Mouse (Mus musculus): ENCODE measurements around the gene Rps16. TPM values are rescaled to one million over a fixed set of nuclear protein-coding genes. Genes with fewer than 3 reads are reported as not detected.
A peak's percentile ranks its signal among the peaks of the same experiment; 100 is the strongest.

Rps16 gene
- total RNA-seq, 2 experiments from 2014 or later: 132 to 892 TPM

DNA sequence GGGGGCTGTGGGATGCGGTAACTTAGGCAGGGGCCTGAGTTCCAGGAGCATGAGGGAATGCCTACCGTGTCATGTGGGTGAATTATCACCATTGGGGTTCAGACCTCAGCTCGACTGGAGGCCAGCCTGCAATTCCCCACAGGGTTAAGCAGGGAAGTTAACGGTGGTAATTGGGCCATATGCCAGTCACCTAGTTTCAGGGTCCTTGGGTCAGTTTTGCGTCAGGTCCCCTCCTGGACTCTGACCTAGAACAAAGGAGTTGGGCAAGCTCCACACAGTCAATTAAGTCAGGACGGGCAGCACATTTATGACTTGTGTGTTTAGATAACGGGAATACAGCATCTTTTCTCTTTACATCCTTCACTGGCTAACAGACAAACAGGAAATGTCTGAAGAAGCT, 9.1 kb upstream of the Rps16 start:
- no peak for ATAC-seq (replicated peaks; ENCODE audit: low FRiP score, poor library complexity, severe bottlenecking)

GRCm38 (mm10) chr7:28344637-28345036, 5.8 kb upstream of the Rps16 start:
- peak; percentile 83 for ATAC-seq (replicated peaks; ENCODE audit: low FRiP score, poor library complexity, severe bottlenecking)

DNA sequence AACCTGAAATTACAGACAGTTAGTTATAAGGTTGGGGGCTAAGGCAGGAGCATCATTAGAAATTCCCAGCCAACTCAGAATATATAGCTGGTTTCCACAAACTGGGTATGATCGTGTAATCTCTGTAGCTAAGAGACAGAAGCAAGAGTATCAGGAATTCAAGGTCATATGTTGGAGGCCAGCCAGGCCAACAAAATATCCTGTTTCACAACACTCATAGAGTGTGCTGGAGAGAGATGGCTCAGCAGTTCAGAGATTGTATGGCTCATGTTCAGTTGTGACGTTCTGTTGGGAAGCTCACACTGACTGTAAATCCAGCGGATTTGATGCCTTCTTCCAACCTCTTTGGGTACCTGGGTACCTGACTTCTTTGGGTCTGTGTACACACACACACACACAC, 2.7 kb upstream of the Rps16 start:
- ATAC-seq (replicated peaks; ENCODE audit: low FRiP score, poor library complexity, severe bottlenecking): no peak

DNA sequence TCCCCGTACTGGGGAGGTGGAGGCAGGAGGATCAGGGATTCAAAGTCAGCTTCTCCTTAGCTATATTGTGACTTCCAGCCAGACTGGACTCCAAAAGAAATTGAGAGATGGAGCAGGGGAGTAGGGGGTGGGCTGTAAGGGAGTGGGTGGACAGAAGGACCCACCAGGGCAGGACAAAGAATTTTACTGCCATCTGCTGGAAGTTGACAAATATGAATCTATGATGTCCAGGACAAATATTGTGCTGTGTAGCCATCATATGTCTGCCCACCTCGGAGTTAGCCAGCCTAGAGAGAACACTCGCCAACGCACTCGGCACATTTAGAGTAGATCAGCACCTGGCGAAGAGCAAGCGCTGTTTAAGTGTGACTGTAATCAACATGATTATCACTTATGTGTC, 1.9 kb upstream of the Rps16 start:
- ATAC-seq (replicated peaks; ENCODE audit: low FRiP score, poor library complexity, severe bottlenecking): no peak

DNA sequence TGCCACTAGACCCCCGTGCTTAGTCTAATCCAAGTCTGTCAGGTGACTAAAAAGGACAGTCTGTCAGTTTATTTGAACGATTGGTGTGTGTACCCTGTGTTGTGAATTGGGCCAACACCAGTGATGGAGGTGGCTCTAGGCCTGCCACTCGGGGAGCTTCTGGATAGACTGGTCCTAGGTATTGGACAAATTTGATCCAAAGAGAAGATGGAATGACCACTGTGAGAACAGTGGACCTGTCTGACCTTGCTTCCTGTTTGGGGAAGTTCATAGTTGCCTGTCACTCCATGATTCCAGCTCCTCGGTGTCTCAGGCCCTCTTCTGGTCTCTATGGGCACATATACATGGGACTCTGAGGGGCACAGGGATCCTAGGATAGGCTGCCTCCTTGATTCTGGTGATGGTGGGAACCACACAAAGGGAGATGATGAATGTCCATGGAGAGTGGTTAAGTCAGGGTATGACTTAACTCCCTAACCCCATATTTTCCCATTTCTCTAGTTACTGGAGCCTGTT, 1.3 kb downstream of the Rps16 start:
- no peak for ATAC-seq (replicated peaks; ENCODE audit: low FRiP score, poor library complexity, severe bottlenecking)

DNA sequence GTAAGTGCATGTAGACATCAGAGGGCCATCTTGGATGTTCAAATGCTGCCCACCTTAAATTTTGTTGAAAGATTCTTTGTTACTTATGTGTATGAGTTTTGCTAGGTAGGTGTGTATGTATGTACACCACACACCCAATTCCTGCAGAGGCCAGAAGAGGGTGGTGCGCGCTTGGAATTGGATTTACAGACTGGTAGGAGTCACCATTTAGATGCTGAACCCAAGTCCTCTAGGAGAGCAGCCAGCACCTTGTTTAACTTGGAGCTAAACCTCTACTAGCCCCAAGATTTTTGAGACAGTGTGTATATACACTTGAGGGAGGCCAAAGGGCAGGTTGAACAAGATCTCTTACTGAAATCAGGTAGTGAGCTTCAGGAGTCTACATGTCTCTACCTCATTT, 2.8 kb downstream of the Rps16 start:
- ATAC-seq (replicated peaks; ENCODE audit: low FRiP score, poor library complexity, severe bottlenecking): no peak

DNA sequence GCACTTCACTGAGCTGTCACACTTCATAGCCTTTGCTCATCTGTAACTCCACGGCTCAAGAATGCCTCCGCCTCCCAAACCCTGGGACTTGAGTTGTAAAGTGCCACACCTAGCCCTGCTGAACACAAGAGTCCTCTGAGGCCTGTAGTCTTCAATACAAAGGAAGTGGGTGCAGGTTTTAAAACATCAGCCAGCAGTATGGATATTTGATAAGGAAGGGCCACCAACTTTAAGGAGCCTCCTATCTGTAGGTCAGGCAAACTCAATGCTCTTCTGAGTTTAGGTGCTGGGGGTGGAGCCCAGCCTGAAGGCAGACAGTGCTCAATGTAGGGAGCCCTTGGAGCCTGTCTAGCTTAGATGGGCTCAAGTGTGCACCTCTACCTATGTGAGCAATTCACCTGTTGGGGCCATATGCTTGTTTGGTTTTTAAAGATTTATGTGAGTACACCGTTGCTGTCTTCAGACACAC, 3.7 kb downstream of the Rps16 start:
- ATAC-seq (replicated peaks; ENCODE audit: low FRiP score, poor library complexity, severe bottlenecking): no peak

- ATAC-seq (replicated peaks; ENCODE audit: low FRiP score, poor library complexity, severe bottlenecking): no peak
These were observed 4.1 kb downstream of the Rps16 start for GRCm38 (mm10) chr7:28354596-28354995.

- ATAC-seq (replicated peaks; ENCODE audit: low FRiP score, poor library complexity, severe bottlenecking): no peak
These were observed 4.8 kb downstream of the Rps16 start for GRCm38 (mm10) chr7:28355221-28355620.

DNA sequence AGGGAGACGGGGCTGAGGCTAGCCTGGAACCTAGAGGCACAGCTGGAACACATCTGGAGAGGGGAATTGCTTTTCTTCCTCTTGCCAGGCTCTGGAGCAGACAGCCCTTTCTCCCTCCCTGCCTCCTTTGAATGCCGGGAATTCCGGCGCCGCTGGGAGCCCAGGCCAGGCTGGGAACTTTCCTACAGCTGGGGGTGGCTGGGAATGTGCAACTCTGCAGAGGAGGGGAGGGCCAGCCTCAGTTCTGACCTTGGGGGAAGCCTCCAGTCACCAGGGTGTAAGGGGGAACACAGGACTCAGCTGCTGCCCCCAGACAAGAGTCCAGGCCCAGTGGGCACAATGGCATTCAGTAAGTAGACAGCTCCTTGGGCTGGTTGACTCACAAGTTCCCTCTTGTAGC, 6.5 kb downstream of the Rps16 start:
- no peak for ATAC-seq (replicated peaks; ENCODE audit: low FRiP score, poor library complexity, severe bottlenecking)

DNA sequence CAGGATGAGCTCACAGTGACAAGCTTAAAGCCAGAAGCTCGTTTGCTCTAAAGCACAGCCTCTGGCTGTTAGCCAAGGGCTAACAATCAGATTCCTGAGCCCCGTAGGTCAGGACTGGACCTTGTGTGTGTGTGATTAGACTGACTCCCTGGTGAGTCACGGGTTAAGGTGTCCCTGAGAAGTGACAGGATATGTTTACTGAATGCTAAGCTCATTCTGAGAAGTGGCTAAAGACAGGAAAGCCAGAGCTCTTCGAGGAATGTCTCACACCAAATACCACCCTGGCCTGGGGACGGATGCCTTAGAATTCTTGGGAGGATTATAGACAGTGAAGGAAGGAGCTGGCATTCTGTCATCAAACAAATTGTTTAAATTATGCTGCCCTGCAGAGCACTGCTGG, 7.5 kb downstream of the Rps16 start:
- no peak for ATAC-seq (replicated peaks; ENCODE audit: low FRiP score, poor library complexity, severe bottlenecking)

DNA sequence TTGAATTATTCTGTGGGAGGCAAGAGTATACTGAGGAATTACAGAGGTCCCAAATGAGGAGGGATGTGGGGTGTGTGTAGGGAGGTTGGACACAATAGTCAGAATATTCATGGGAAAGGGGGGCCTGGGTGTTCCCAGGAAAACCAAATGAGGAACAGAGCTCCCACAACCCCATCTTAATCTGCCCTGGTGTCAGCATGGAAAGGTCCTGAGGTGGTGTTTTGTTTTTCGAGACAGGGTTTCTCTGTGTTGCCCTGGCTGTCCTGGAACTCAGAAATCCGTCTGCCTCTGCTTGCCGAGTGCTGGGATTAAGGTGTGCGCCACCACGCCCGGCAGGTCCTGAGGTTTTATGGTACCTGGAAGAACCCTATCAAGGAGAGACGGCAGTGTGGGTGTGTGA, 8.0 kb downstream of the Rps16 start:
- no peak for ATAC-seq (replicated peaks; ENCODE audit: low FRiP score, poor library complexity, severe bottlenecking)

- no peak for ATAC-seq (replicated peaks; ENCODE audit: low FRiP score, poor library complexity, severe bottlenecking)
These were observed 9.4 kb downstream of the Rps16 start for GRCm38 (mm10) chr7:28359854-28360253.

- ATAC-seq (replicated peaks; ENCODE audit: low FRiP score, poor library complexity, severe bottlenecking): no peak
These were observed 9.8 kb downstream of the Rps16 start for GRCm38 (mm10) chr7:28360291-28360690.

- no peak for ATAC-seq (replicated peaks; ENCODE audit: low FRiP score, poor library complexity, severe bottlenecking)
These were observed 11.3 kb downstream of the Rps16 start for GRCm38 (mm10) chr7:28361647-28362341.

DNA sequence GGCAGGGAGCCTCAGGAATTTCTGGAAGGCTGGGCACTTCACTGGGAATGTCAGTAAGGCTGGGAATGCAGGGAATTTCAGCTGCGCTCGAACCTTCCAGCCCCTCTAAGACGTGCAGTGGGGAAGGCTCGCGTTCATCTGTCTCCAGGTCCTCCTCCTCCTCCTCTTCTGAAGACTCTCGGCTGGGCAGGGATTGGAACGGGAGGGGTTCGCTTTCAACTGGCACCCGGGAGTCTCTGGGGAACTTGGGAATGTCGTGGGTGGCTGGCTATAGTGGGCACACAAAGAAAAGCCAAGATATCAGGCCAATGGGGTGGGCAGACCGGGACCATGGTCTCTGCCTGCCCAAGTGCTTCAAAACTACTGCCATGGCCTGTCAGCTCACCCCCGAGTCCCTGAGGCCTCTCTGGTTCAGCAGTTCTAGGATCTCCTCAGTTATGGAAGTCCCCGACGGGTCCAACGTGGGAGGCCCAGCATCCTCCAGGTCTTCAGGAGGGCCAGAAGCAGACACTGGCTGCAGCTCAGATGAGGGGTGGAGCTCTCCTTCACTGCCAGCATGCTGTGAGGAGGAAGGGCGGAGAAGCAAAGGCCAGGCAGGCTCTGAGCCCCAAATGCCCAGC, 12.1 kb downstream of the Rps16 start:
- ATAC-seq (replicated peaks; ENCODE audit: low FRiP score, poor library complexity, severe bottlenecking): no peak

DNA sequence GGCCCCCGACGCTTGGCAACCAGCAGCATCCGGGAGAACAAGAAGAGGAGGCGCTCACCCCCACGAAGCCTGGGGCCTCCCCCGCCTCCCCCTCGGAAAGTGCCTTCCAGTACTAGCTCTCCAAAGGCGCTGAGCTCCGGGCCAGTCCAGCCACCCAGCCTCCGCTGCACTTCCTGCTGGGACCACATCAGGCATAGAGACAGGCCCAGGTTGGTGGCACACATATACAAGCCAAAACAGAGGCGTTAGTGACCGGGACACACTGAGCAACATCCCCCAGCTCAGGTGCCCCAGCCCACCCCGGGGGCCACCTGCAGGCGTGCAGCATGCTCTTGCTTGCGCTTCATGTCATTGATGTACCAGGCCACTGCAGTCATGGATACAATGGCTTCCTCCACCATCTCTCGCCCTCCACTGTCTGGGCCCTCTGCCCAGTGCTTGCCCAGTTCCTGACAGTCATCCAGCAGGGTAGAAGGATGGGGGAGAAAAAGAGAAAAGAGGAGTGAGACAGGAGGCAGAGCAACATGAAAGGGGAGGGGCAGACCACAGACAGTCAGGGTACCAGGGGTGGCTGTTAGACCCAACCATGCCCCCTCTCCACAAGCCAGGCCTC, 17.3 kb downstream of the Rps16 start:
- ATAC-seq (replicated peaks; ENCODE audit: low FRiP score, poor library complexity, severe bottlenecking): no peak

DNA sequence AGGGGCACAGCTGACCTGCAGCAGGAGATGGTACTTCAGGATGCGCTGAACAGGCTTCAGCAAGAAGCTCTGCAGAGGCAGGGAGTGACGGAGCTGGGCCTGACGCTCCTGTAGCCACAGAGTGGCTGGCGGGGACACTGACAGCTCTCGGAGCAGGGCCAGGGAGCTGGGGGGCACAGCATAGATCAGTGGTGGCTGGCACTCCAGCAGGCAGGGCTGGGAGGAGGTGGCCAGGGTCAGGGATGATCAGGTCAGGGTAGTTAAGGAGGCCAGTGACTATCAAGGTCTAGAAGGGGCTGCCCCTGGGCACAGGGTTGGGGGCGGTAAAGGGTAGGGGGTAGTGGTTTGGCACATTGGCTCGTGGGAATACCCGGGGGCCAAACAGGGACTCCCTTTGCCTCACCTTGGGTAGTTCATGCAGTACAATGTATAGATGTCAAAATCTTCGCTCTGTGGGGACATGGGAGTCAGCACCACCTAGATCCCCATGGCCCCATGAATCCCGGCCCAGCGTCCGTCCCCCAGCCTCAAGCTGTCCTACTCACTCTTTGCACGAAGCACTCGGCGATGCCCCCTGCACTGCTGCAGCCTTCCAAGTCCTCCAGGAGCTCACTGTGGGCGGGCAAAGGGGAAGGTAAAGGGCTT, 17.9 kb downstream of the Rps16 start:
- no peak for ATAC-seq (replicated peaks; ENCODE audit: low FRiP score, poor library complexity, severe bottlenecking)

DNA sequence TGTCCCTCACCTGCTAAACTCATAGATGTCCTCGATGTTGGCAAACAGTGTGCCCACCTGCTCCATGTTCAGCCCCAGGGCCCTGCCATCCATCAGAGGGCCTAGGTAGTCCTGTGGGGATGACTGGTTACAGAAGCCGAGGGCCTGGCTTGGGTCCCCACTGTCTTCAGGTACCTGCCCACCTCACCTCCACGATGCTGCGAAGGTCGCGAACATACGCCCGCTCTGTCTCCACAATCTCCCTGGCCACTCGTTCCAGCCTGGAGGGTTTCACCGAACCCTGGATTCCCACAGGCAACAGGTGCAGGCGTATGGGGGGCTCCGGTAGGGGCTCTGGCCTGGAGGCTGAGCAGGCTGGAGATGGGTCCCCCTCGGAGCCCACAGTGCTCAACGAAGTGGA, 19.6 kb downstream of the Rps16 start:
- ATAC-seq (replicated peaks; ENCODE audit: low FRiP score, poor library complexity, severe bottlenecking): no peak

DNA sequence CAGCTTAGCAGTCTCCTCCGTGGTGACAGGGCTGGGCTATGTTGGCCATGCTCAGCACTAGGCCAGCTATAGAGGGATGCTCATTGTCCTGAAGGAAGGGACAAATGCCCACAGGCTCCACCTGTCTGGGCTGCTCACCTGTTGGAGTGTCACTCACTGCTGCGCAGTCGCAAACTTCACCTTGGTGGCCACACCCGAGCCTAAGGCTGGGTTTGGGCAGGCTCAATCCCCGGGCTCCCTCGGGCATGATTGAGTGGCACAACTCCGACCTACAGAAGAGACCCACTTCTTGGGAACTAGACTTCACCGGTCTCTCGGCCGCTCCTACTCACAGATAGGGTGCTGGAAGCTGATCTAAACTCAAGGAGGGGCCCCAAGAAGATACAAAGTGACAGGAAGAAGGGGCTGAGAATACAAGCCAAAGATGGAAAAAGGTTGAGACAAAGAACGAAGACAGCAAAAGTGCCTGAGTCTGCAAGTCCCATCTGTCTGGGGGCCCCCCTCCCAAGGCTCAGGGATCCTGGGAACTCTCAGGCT, 20.6 kb downstream of the Rps16 start:
- ATAC-seq (replicated peaks; ENCODE audit: low FRiP score, poor library complexity, severe bottlenecking): no peak

All from erythroid progenitor cell, adult 5-6 weeks (primary cell).